Mouse (Mus musculus) embryonic facial prominence, embryonic 10.5 days (tissue): Measurements from ENCODE around the gene Ddx60. TPM values are rescaled to one million over a fixed set of nuclear protein-coding genes. Genes with fewer than 3 reads are reported as not detected.

Source experiments
- DNase-seq: peaks from one replicate; pipeline ENCODE4 v3.0.0-alpha.2; 2017; ENCODE audit warnings: low spot score
- H3K27ac ChIP-seq: fragments of 300-500 bp; sonication (generic); replicated peaks from 2 replicates; pipeline ENCODE4 v1.5.1; 2016; ENCODE audit warnings: mild to moderate bottlenecking
- H3K27me3 ChIP-seq: fragments of 300-500 bp; sonication (generic); replicated peaks from 2 replicates; pipeline ENCODE4 v1.6.1; 2016; ENCODE audit warnings: low read depth, mild to moderate bottlenecking; ENCODE audit not compliant: poor library complexity, severe bottlenecking
- H3K36me3 ChIP-seq: fragments of 300-500 bp; sonication (generic); replicated peaks from 2 replicates; pipeline ENCODE4 v1.6.1; 2016; ENCODE audit warnings: mild to moderate bottlenecking, moderate library complexity
- H3K4me1 ChIP-seq: fragments of 300-500 bp; sonication (generic); 2 replicates; pipeline ENCODE4 v1.6.1; 2016
- H3K4me3 ChIP-seq: fragments of 300-500 bp; sonication (generic); 2 replicates; pipeline ENCODE4 v1.5.1; 2016; ENCODE audit warnings: mild to moderate bottlenecking, moderate library complexity
- H3K9me3 ChIP-seq: fragments of 300-500 bp; sonication (generic); 2 replicates; pipeline ENCODE4 v1.6.1; 2016; ENCODE audit warnings: mild to moderate bottlenecking
- WGBS: fragments of 180-500 bp; shearing (Covaris S2); methylation state at CpG from one replicate; pipeline ENCODE4 v1.1.7; 2016; 5-methylcytosine and 5-hydroxymethylcytosine counted together
- polyA plus RNA-seq: library from polyadenylated mRNA; unstranded; fragments of >200 nt; fragmentation: Nextera tagmentation; extraction: Ambion mirVana; gene quantifications from 2 replicates; pipeline ENCODE4 v1.2.1, GENCODE M21; 2016

Ddx60 gene
- 0.05 and 0.11 TPM in 2 replicates for polyA plus RNA-seq

- peaks cover 11% of the 10 kb centered on the region for H3K4me1 ChIP-seq
- peak within 1 kb of the TSS; percentile 49; the same call in 1 of the 2 replicates for H3K27ac ChIP-seq
- WGBS: 11% methylated on average over 22 of the region's 22 CpGs
- peaks cover 28% of the 10 kb centered on the region for H3K27me3 ChIP-seq
- DNase-seq: peak; percentile 25
- H3K9me3 ChIP-seq: no peaks in the 10 kb centered on the region
- no peaks in the 10 kb centered on the region for H3K36me3 ChIP-seq
- H3K4me3 ChIP-seq: peak within 1 kb of the TSS; percentile 56
Observed at GRCm38 (mm10) chr8:61927777-61928494, at the start of gene Ddx60. Gene Ddx60 (plus strand): TSS chr8:61928087.

DNA sequence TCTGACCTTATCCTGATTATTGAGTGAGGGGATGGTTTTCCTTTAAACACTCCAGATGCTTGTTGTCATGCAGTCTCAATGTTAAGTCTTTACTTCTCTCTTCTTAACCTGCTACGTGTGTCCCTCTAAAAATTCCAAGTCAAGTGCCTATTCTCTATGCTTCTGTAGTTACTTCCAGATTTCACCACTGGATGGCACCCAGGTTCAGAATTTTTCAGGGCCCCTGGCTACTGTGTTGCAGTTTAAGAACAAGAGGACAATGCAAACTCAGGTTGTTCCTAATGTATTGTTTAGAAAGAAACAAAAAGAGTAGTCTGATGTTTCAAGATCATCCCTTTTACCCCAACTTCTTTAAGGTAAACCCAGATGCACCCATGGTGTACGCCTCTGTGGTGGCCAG, 33.8 kb upstream of the Ddx60 start:
- WGBS: 60% methylated on average over 2 of the region's 2 CpGs
- no peak overlapping the region for H3K4me3 ChIP-seq
- no peaks in the 10 kb centered on the region for H3K36me3 ChIP-seq
- no peaks in the 10 kb centered on the region for H3K4me1 ChIP-seq
- no peaks in the 10 kb centered on the region for H3K27me3 ChIP-seq
- H3K27ac ChIP-seq: no peak overlapping the region
- DNase-seq: peak; percentile 43
- no peaks in the 10 kb centered on the region for H3K9me3 ChIP-seq

DNA sequence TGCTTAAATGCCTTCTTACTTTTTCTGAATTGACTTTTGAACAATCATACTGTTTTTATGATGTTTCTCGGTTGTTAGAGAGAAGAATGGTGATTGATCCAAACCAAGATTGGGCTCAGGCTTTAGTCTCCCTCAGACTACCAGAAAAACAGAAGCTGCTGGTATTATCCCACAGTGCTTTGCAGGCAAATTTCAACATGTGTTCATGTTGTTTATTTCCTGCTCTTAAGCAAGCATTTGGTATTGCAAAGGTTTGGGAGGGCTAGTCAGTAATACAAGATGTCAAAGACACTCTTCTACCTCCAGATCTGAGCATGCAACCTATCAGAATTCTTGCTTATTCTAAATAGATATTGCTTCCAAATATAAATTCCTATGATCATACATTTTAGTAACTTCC, 31.1 kb upstream of the Ddx60 start:
- Histone ChIP-seq H3K4me1 (no peaks in the 10 kb centered on the region), H3K4me3 (no peak overlapping the region), H3K9me3 (no peaks in the 10 kb centered on the region), H3K27me3 (no peaks in the 10 kb centered on the region), H3K36me3 (no peaks in the 10 kb centered on the region), H3K27ac (no peak overlapping the region)
- DNase-seq: no peak
- WGBS: 92% methylated on average over 1 of the region's 1 CpGs

GRCm38 (mm10) chr8:61897402-61897801, 30.5 kb upstream of the Ddx60 start:
- no peak for DNase-seq
- Histone ChIP-seq H3K4me3 (no peak overlapping the region), H3K27me3 (no peaks in the 10 kb centered on the region), H3K4me1 (no peaks in the 10 kb centered on the region), H3K36me3 (no peaks in the 10 kb centered on the region), H3K27ac (no peak overlapping the region), H3K9me3 (no peaks in the 10 kb centered on the region)
- 73% methylated on average over 1 of the region's 1 CpGs for WGBS

- no peaks in the 10 kb centered on the region for H3K4me1 ChIP-seq
- no peaks in the 10 kb centered on the region for H3K36me3 ChIP-seq
- 68% methylated on average over 6 of the region's 6 CpGs for WGBS
- no peaks in the 10 kb centered on the region for H3K9me3 ChIP-seq
- no peak overlapping the region for H3K27ac ChIP-seq
- no peak overlapping the region for H3K4me3 ChIP-seq
- no peaks in the 10 kb centered on the region for H3K27me3 ChIP-seq
- DNase-seq: no peak
Observed at GRCm38 (mm10) chr8:61901028-61901717, 26.7 kb upstream of the Ddx60 start.

- H3K27me3 ChIP-seq: no peaks in the 10 kb centered on the region
- H3K9me3 ChIP-seq: no peaks in the 10 kb centered on the region
- no peaks in the 10 kb centered on the region for H3K36me3 ChIP-seq
- WGBS: 86% methylated on average over 5 of the region's 5 CpGs
- H3K4me1 ChIP-seq: no peaks in the 10 kb centered on the region
- no peak within 1 kb of the TSS for H3K4me3 ChIP-seq
- H3K27ac ChIP-seq: no peak within 1 kb of the TSS
- no peak for DNase-seq
Observed at GRCm38 (mm10) chr8:61902521-61902920, 25.4 kb upstream of the Ddx60 start, which contains the start of gene Palld. Gene Palld (minus strand): TSS chr8:61902690.

- Histone ChIP-seq H3K4me3 (no peak overlapping the region), H3K27ac (no peak overlapping the region), H3K36me3 (no peaks in the 10 kb centered on the region), H3K4me1 (0 out of 2 replicates have a peak, but pooled peaks cover 4% of the 10 kb centered on the region), H3K27me3 (no peaks in the 10 kb centered on the region), H3K9me3 (no peaks in the 10 kb centered on the region)
- no peak for DNase-seq
- WGBS: 73% methylated on average over 13 of the region's 13 CpGs
Observed at GRCm38 (mm10) chr8:61908303-61909215, 19.3 kb upstream of the Ddx60 start.

DNA sequence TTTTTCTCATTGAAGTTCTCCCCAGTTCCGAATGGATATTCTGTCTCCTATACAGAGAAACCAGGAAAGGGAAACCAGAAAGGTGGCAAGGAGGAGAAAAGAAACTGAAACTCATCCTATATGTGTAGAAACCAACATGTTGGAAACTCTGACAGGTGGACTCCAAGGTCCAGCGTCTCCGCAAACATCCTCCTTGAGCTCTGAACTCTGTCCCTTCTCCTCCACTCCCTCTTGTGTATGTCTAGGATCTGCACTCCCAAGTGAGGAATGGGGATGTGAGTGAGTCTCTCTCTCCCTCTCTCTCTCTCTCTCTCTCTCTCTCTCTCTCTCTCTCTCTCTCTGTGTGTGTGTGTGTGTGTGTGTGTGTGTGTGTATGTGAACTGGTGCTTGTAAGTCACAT, 18.6 kb upstream of the Ddx60 start:
- Histone ChIP-seq H3K4me3 (no peak overlapping the region), H3K4me1 (0 out of 2 replicates have a peak, but pooled peaks cover 4% of the 10 kb centered on the region), H3K36me3 (no peaks in the 10 kb centered on the region), H3K9me3 (no peaks in the 10 kb centered on the region), H3K27ac (no peak overlapping the region), H3K27me3 (no peaks in the 10 kb centered on the region)
- no peak for DNase-seq
- 91% methylated on average over 3 of the region's 3 CpGs for WGBS

DNA sequence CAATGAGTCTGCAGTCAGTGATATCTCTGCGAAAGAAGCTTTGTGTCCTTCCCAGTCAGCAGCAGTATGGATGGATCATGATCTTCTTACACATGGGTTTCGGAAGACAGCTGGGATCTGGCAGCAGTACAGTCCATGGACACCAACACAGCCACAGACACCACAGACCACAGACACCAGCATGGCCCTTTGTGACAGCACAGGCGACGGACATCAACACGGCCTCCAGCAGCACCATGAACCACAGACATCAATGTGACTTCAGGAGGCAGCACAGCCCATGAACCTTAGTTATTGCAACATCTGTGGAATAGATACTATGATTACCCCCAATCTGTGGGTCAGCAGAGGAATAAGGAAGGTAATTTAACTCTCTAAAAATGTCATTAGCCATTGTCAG, 15.1 kb upstream of the Ddx60 start:
- H3K27me3 ChIP-seq: no peaks in the 10 kb centered on the region
- 95% methylated on average over 5 of the region's 5 CpGs for WGBS
- H3K4me1 ChIP-seq: 0 out of 2 replicates have a peak, but pooled peaks cover 4% of the 10 kb centered on the region
- DNase-seq: no peak
- H3K36me3 ChIP-seq: no peaks in the 10 kb centered on the region
- no peak overlapping the region for H3K4me3 ChIP-seq
- H3K27ac ChIP-seq: no peak overlapping the region
- H3K9me3 ChIP-seq: no peaks in the 10 kb centered on the region

GRCm38 (mm10) chr8:61913957-61914356, 13.9 kb upstream of the Ddx60 start:
- no peaks in the 10 kb centered on the region for H3K36me3 ChIP-seq
- DNase-seq: no peak
- no peak overlapping the region for H3K27ac ChIP-seq
- no peaks in the 10 kb centered on the region for H3K27me3 ChIP-seq
- 88% methylated on average over 9 of the region's 9 CpGs for WGBS
- H3K9me3 ChIP-seq: no peaks in the 10 kb centered on the region
- H3K4me3 ChIP-seq: no peak overlapping the region
- H3K4me1 ChIP-seq: 0 out of 2 replicates have a peak, but pooled peaks cover under 1% of the 10 kb centered on the region

- H3K4me3 ChIP-seq: no peak overlapping the region
- H3K4me1 ChIP-seq: 0 out of 2 replicates have a peak, but pooled peaks cover 7% of the 10 kb centered on the region
- no peak overlapping the region for H3K27ac ChIP-seq
- no peak for DNase-seq
- whole genome bisulfite sequencing: 89% methylated on average over 4 of the region's 4 CpGs
- no peaks in the 10 kb centered on the region for H3K36me3 ChIP-seq
- H3K27me3 ChIP-seq: no peaks in the 10 kb centered on the region
- H3K9me3 ChIP-seq: no peaks in the 10 kb centered on the region
Observed at GRCm38 (mm10) chr8:61917287-61917686, 10.6 kb upstream of the Ddx60 start.

GRCm38 (mm10) chr8:61919145-61919788, 8.6 kb upstream of the Ddx60 start:
- H3K9me3 ChIP-seq: no peaks in the 10 kb centered on the region
- WGBS: 80% methylated on average over 2 of the region's 2 CpGs
- H3K36me3 ChIP-seq: no peaks in the 10 kb centered on the region
- no peak overlapping the region for H3K27ac ChIP-seq
- no peaks in the 10 kb centered on the region for H3K27me3 ChIP-seq
- no peak overlapping the region for H3K4me3 ChIP-seq
- DNase-seq: no peak
- H3K4me1 ChIP-seq: 0 out of 2 replicates have a peak, but pooled peaks cover 9% of the 10 kb centered on the region
